Mouse (Mus musculus) E14TG2a.4 (cell line): ENCODE data around the gene Majin.

Experiments
- H3K27me3 ChIP-seq: 2 replicates; pipeline ENCODE4 v1.6.1; 2014; ENCODE audit warnings: low read length, control low read depth; ENCODE audit not compliant: insufficient read depth
- H3K36me3 ChIP-seq: 2 replicates; pipeline ENCODE4 v1.6.1; 2014; ENCODE audit warnings: low read length, control low read depth; ENCODE audit not compliant: insufficient read depth
- H3K4me1 ChIP-seq: replicated peaks from 2 replicates; pipeline ENCODE4 v1.6.1; 2014; ENCODE audit warnings: low read depth, low read length, control low read depth
- H3K4me3 ChIP-seq: replicated peaks from 2 replicates; pipeline ENCODE4 v1.5.1; 2014; ENCODE audit warnings: mild to moderate bottlenecking, low read length
- H3K9me3 ChIP-seq: 2 replicates; pipeline ENCODE4 v1.6.1; 2014; ENCODE audit warnings: low read length, control low read depth
- CTCF ChIP-seq: conservative IDR thresholded peaks from 2 replicates; pipeline ENCODE4 v1.5.1; 2014; ENCODE audit warnings: low read length
- NANOG ChIP-seq: IDR thresholded peaks from 2 replicates; pipeline ENCODE4 v1.6.1; 2014; ENCODE audit warnings: borderline replicate concordance, low read length, mixed read lengths
- POU5F1 ChIP-seq: IDR thresholded peaks from 2 replicates; pipeline ENCODE4 v1.6.1; 2014; ENCODE audit warnings: low read length, borderline replicate concordance

Majin gene

DNA sequence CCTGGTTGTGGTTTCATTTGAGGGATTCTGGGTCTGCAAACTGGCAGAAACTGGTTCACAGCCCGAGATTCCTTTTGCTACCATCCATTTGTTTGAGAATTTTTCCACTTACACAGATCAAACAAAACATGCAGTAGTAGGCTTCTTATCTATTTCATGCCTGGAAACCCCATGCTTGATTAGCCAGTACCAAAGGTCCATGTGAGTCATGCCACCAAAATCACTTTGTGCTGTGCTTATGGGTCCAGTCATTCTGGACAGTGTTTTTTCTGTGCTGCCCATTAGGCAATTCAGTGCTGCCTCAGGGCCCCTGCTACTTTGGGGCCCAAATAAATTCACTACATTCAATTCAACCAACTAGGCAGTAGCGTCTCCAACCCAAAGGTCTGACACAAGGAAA is 20.1 kb downstream of the Majin start:
- H3K9me3 ChIP-seq: no peaks in the 10 kb centered on the region
- TF ChIP-seq CTCF (no peak), POU5F1 (no peak), NANOG (no peak)
- H3K27me3 ChIP-seq: no peaks in the 10 kb centered on the region
- no peaks in the 10 kb centered on the region for H3K36me3 ChIP-seq
- H3K4me3 ChIP-seq: no peak overlapping the region
- no peaks in the 10 kb centered on the region for H3K4me1 ChIP-seq

- H3K36me3 ChIP-seq: no peaks in the 10 kb centered on the region
- no peaks in the 10 kb centered on the region for H3K27me3 ChIP-seq
- TF ChIP-seq POU5F1: no peak
- no peak for TF ChIP-seq CTCF
- TF ChIP-seq NANOG: no peak
- no peaks in the 10 kb centered on the region for H3K9me3 ChIP-seq
- no peak overlapping the region for H3K4me3 ChIP-seq
- H3K4me1 ChIP-seq: peaks cover 3% of the 10 kb centered on the region; the same call in 1 of the 2 replicates
Measured at GRCm38 (mm10) chr19:6206716-6207115, 22.5 kb downstream of the Majin start.

DNA sequence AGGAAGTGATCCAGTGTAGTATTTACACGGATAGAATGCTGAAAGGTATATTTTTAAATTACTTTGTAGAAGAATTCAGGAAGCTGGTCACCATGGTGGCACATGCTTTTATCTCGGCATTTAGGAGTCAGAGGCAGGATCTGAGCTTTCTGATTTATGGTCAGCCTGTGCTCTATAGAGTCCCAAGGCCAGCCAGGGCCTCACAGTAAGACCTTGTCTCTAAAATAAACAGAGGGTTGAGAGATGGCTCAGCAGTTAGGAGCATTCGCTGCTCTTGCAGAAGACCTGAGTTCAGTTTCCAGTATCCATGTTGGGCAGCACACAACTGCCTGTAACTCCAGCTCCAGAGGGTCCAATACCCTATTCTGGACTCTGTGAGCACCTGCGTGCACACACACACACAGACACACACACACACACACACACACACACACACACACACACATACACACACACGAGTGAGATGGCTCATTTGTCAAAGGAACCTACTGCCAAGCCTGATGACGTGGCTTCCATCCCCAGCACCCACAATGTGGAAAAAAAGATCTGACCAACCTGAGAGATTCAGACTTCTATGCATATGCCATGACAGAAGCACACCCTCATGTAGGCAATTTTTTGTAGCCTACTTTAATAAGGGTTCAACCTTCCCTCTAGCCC is 32.0 kb downstream of the Majin start:
- H3K4me3 ChIP-seq: no peak overlapping the region
- H3K9me3 ChIP-seq: no peaks in the 10 kb centered on the region
- H3K4me1 ChIP-seq: no peaks in the 10 kb centered on the region; the same call in 1 of the 2 replicates
- H3K27me3 ChIP-seq: peaks cover 27% of the 10 kb centered on the region; the same call in 1 of the 2 replicates
- H3K36me3 ChIP-seq: no peaks in the 10 kb centered on the region
- TF ChIP-seq CTCF (no peak), POU5F1 (no peak), NANOG (no peak)

DNA sequence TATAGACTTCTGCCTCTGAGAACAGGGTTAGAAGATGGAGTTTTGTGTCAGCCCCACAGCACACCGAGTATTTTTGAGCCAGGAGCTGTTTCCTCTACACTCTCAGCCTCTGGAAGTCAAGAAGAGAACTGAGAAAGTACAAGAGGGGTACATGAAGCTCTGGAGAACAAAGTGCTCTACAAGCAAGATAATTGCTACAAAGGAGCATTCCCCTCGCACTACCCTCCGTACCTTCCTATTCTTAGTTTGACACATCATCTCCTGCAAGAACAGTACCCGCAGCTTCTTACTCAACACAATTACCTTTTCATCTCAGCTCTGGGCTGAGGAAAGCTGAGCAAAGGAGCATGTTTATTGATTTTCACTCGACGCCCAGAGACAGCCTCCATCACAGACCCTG is 34.4 kb downstream of the Majin start:
- no peak overlapping the region for H3K4me3 ChIP-seq
- no peaks in the 10 kb centered on the region for H3K36me3 ChIP-seq
- H3K9me3 ChIP-seq: no peaks in the 10 kb centered on the region
- H3K4me1 ChIP-seq: peaks cover 8% of the 10 kb centered on the region
- TF ChIP-seq CTCF: no peak
- TF ChIP-seq NANOG: no peak
- TF ChIP-seq POU5F1: no peak
- H3K27me3 ChIP-seq: peaks cover 25% of the 10 kb centered on the region; the same call in 1 of the 2 replicates

GRCm38 (mm10) chr19:6226135-6226534 is 41.9 kb downstream of the Majin start, which contains the start of gene Gpha2:
Gpha2 (plus strand) TSS chr19:6226380.
- H3K9me3 ChIP-seq: no peaks in the 10 kb centered on the region
- H3K27me3 ChIP-seq: no peaks in the 10 kb centered on the region; the same call in 1 of the 2 replicates
- peak within 1 kb of the TSS; percentile 10; the same call in 1 of the 2 replicates for H3K4me3 ChIP-seq
- peaks cover 35% of the 10 kb centered on the region for H3K36me3 ChIP-seq
- TF ChIP-seq CTCF (no peak), NANOG (no peak), POU5F1 (no peak)
- H3K4me1 ChIP-seq: peaks cover 60% of the 10 kb centered on the region

DNA sequence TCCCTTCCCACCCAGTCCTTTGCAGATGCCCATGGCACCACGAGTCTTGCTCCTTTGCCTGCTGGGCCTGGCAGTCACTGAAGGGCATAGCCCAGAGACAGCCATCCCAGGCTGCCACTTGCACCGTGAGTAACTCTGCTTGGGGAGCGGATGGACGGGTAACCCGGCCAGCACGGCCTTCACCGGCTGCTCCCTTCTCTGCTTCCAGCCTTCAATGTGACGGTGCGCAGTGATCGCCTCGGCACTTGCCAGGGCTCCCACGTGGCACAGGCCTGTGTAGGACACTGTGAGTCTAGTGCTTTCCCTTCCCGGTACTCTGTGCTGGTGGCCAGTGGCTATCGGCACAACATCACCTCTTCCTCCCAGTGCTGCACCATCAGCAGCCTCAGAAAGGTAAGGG is 42.6 kb downstream of the Majin start:
- H3K36me3 ChIP-seq: peaks cover 41% of the 10 kb centered on the region
- peaks cover 60% of the 10 kb centered on the region for H3K4me1 ChIP-seq
- TF ChIP-seq NANOG: no peak
- no peak for TF ChIP-seq CTCF
- TF ChIP-seq POU5F1: no peak
- no peaks in the 10 kb centered on the region for H3K9me3 ChIP-seq
- no peaks in the 10 kb centered on the region; the same call in 1 of the 2 replicates for H3K27me3 ChIP-seq
- H3K4me3 ChIP-seq: no peak overlapping the region; the same call in 1 of the 2 replicates

DNA sequence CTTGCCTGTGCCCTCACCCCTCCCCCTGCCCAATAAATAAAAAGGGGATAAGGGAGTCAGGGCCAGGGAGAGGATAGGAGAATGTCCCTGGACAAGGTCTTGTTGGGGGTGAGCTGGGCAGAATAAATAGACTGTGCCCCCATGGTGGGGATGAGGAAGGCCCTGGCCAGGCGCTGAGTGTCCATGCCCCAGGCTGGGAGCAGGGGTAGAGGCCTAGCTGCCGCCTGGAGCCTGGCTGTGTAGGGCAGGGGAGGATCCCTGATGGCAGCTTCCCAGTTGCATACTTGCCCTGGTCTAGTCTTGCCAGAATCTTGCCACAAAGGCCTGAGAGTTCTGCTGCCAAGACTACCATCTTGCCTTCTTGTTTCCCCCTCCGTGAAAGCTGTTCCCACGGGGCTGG is 43.7 kb downstream of the Majin start:
- Histone ChIP-seq H3K36me3 (peaks cover 52% of the 10 kb centered on the region), H3K9me3 (no peaks in the 10 kb centered on the region), H3K4me1 (peaks cover 60% of the 10 kb centered on the region), H3K27me3 (no peaks in the 10 kb centered on the region), H3K4me3 (no peak overlapping the region)
- TF ChIP-seq POU5F1 (no peak), NANOG (no peak), CTCF (no peak)

DNA sequence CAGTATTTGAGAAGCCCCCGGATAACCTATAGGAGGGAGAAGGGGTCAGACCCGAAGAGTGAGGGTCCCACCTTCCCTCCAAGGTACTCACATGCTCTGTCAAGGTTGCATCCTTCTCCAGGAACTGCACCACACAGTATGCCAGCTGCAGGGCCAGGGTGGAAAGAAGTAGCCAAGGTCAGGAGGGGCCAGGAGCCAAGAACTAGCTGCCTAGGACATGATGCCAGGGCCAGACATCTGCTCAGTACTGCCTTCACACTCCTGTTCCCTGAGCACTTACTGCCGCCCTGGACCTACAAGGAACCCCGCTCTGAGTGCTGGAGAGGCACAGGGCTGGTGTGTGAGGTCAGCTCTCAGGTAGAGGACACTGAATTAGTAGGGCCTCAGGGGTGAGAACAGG is 46.2 kb downstream of the Majin start:
- TF ChIP-seq POU5F1: no peak
- TF ChIP-seq NANOG: no peak
- TF ChIP-seq CTCF: no peak
- no peaks in the 10 kb centered on the region for H3K9me3 ChIP-seq
- peaks cover 69% of the 10 kb centered on the region for H3K36me3 ChIP-seq
- peaks cover 58% of the 10 kb centered on the region for H3K4me1 ChIP-seq
- H3K4me3 ChIP-seq: no peak overlapping the region
- no peaks in the 10 kb centered on the region for H3K27me3 ChIP-seq
